Mouse (Mus musculus) midbrain, embryonic 15.5 days (tissue): ENCODE results near the gene Slc25a4. TPM values are rescaled to one million over a fixed set of nuclear protein-coding genes. Genes with fewer than 3 reads are reported as not detected.
A peak's percentile ranks its signal among the peaks of the same experiment; 100 is the strongest.

Experiments
- ATAC-seq: fragments of 200-750 bp; cut with Nextera tagmentation; replicated peaks from 2 replicates; pipeline ENCODE4 v1.8.0; 2017; ENCODE audit warnings: moderate TSS enrichment
- H3K27ac ChIP-seq: fragments of 300-500 bp; sonication (generic); 2 replicates; pipeline ENCODE4 v1.5.1; 2015; ENCODE audit warnings: mild to moderate bottlenecking, inconsistent platforms
- H3K27me3 ChIP-seq: fragments of 300-500 bp; sonication (generic); replicated peaks from 2 replicates; pipeline ENCODE4 v1.6.1; 2015; ENCODE audit warnings: inconsistent platforms
- H3K36me3 ChIP-seq: fragments of 300-500 bp; sonication (generic); replicated peaks from 2 replicates; pipeline ENCODE4 v1.6.1; 2015; ENCODE audit warnings: inconsistent platforms
- H3K4me1 ChIP-seq: fragments of 300-500 bp; sonication (generic); 2 replicates; pipeline ENCODE4 v1.6.1; 2015; ENCODE audit warnings: inconsistent platforms
- H3K4me2 ChIP-seq: fragments of 300-500 bp; sonication (generic); 2 replicates; pipeline ENCODE4 v1.6.1; 2015; ENCODE audit warnings: inconsistent platforms, mild to moderate bottlenecking, moderate library complexity
- H3K4me3 ChIP-seq: fragments of 300-500 bp; sonication (generic); 2 replicates; pipeline ENCODE4 v1.5.1; 2015; ENCODE audit warnings: mild to moderate bottlenecking, inconsistent platforms
- H3K9ac ChIP-seq: fragments of 300-500 bp; sonication (generic); 2 replicates; pipeline ENCODE4 v1.6.1; 2015; ENCODE audit warnings: mild to moderate bottlenecking, inconsistent platforms
- H3K9me3 ChIP-seq: fragments of 300-500 bp; sonication (generic); 2 replicates; pipeline ENCODE4 v1.6.1; 2016; ENCODE audit warnings: inconsistent platforms
- WGBS: fragments of 180-500 bp; shearing (Covaris S2); methylation state at CpG from one replicate; pipeline ENCODE4 v1.1.7; 2015; ENCODE audit warnings: mixed read lengths; 5-methylcytosine and 5-hydroxymethylcytosine counted together
- polyA plus RNA-seq: library from polyadenylated mRNA; unstranded; fragments of >200 nt; fragmentation: Nextera tagmentation; extraction: Ambion mirVana; gene quantifications from 2 replicates; pipeline ENCODE4 v1.2.1, GENCODE M21; 2015

Slc25a4 gene
- polyA plus RNA-seq, 1 experiment from 2014 or later: 847 TPM

- H3K36me3 ChIP-seq: no peaks in the 10 kb centered on the region
Measured at GRCm38 (mm10) chr8:46226622-46227021, 15.5 kb upstream of the Slc25a4 start.

GRCm38 (mm10) chr8:46225501-46225900, 14.4 kb upstream of the Slc25a4 start:
- Histone ChIP-seq H3K4me2 (no peak overlapping the region), H3K27ac (no peak overlapping the region), H3K4me3 (no peak overlapping the region), H3K36me3 (no peaks in the 10 kb centered on the region), H3K9ac (no peak overlapping the region), H3K9me3 (no peaks in the 10 kb centered on the region), H3K27me3 (no peaks in the 10 kb centered on the region), H3K4me1 (no peaks in the 10 kb centered on the region)
- ATAC-seq: no peak
- WGBS: 75% methylated on average over 3 of the region's 3 CpGs

More at GRCm38 (mm10) chr8:46226622-46227021, 15.5 kb upstream of the Slc25a4 start:
- no peak overlapping the region for H3K4me2 ChIP-seq
- H3K9ac ChIP-seq: no peak overlapping the region
- no peaks in the 10 kb centered on the region for H3K4me1 ChIP-seq
- H3K27me3 ChIP-seq: no peaks in the 10 kb centered on the region
- H3K27ac ChIP-seq: no peak overlapping the region
- WGBS: 85% methylated on average over 5 of the region's 5 CpGs
- H3K9me3 ChIP-seq: no peaks in the 10 kb centered on the region
- no peak overlapping the region for H3K4me3 ChIP-seq
- no peak for ATAC-seq

- Histone ChIP-seq H3K9ac (no peak overlapping the region), H3K4me3 (no peak overlapping the region), H3K9me3 (no peaks in the 10 kb centered on the region), H3K27ac (no peak overlapping the region), H3K4me1 (peaks cover 3% of the 10 kb centered on the region; the same call in 1 of the 2 replicates), H3K4me2 (no peak overlapping the region), H3K27me3 (no peaks in the 10 kb centered on the region), H3K36me3 (no peaks in the 10 kb centered on the region)
- no peak for ATAC-seq
- 77% methylated on average over 3 of the region's 3 CpGs for WGBS
Measured at GRCm38 (mm10) chr8:46220566-46220965, 9.5 kb upstream of the Slc25a4 start.

- no peaks in the 10 kb centered on the region for H3K36me3 ChIP-seq
- H3K4me3 ChIP-seq: peak overlapping the region; percentile 39
- peak overlapping the region; percentile 84 for H3K27ac ChIP-seq
- peak; percentile 94 for ATAC-seq
- H3K9me3 ChIP-seq: no peaks in the 10 kb centered on the region
- H3K4me1 ChIP-seq: peaks cover 8% of the 10 kb centered on the region
- H3K9ac ChIP-seq: peak overlapping the region; percentile 38
- peak overlapping the region; percentile 64 for H3K4me2 ChIP-seq
- WGBS: 0% methylated on average over 14 of the region's 14 CpGs
- no peaks in the 10 kb centered on the region for H3K27me3 ChIP-seq
Measured at GRCm38 (mm10) chr8:46216838-46217237, 5.8 kb upstream of the Slc25a4 start.

- H3K27me3 ChIP-seq: no peaks in the 10 kb centered on the region
- H3K9me3 ChIP-seq: no peaks in the 10 kb centered on the region
- WGBS: 20% methylated on average over 2 of the region's 2 CpGs
- H3K4me2 ChIP-seq: no peak overlapping the region
- H3K27ac ChIP-seq: no peak overlapping the region
- no peaks in the 10 kb centered on the region for H3K36me3 ChIP-seq
- H3K4me1 ChIP-seq: peaks cover 25% of the 10 kb centered on the region
- ATAC-seq: no peak
- no peak overlapping the region for H3K4me3 ChIP-seq
- no peak overlapping the region for H3K9ac ChIP-seq
Measured at GRCm38 (mm10) chr8:46213971-46214480, 2.9 kb upstream of the Slc25a4 start.

GRCm38 (mm10) chr8:46212194-46212593, 1.1 kb upstream of the Slc25a4 start:
- no peaks in the 10 kb centered on the region for H3K27me3 ChIP-seq
- no peak overlapping the region for H3K4me3 ChIP-seq
- WGBS: 43% methylated on average over 7 of the region's 7 CpGs
- 0 out of 2 replicates have a peak overlapping the region, but pooled peaks have one; percentile 84 for H3K4me2 ChIP-seq
- H3K27ac ChIP-seq: peak overlapping the region; percentile 99; the same call in 1 of the 2 replicates
- ATAC-seq: no peak
- no peaks in the 10 kb centered on the region for H3K9me3 ChIP-seq
- peaks cover 7% of the 10 kb centered on the region; the same call in 1 of the 2 replicates for H3K36me3 ChIP-seq
- peaks cover 38% of the 10 kb centered on the region for H3K4me1 ChIP-seq
- H3K9ac ChIP-seq: no peak overlapping the region

- Histone ChIP-seq H3K9ac (peak overlapping the region; percentile 99), H3K36me3 (peaks cover 12% of the 10 kb centered on the region), H3K4me1 (peaks cover 40% of the 10 kb centered on the region), H3K27me3 (no peaks in the 10 kb centered on the region), H3K4me3 (peak overlapping the region; percentile 94), H3K4me2 (peak overlapping the region; percentile 84), H3K9me3 (no peaks in the 10 kb centered on the region), H3K27ac (peak overlapping the region; percentile 99)
- 2% methylated on average over 13 of the region's 13 CpGs for WGBS
- ATAC-seq: peak; percentile 10
Measured at GRCm38 (mm10) chr8:46211611-46212071, 557 bp upstream of the Slc25a4 start.

- Histone ChIP-seq H3K4me2 (peak overlapping the region; percentile 84), H3K4me3 (peak overlapping the region; percentile 94), H3K4me1 (peaks cover 38% of the 10 kb centered on the region), H3K36me3 (peaks cover 32% of the 10 kb centered on the region), H3K27ac (no peak overlapping the region), H3K9me3 (no peaks in the 10 kb centered on the region), H3K9ac (no peak overlapping the region), H3K27me3 (no peaks in the 10 kb centered on the region)
- 73% methylated on average over 15 of the region's 15 CpGs for WGBS
- no peak for ATAC-seq
Measured at GRCm38 (mm10) chr8:46209057-46209456, 2.0 kb downstream of the Slc25a4 start.

- no peak for ATAC-seq
- Histone ChIP-seq H3K36me3 (peaks cover 32% of the 10 kb centered on the region), H3K9me3 (no peaks in the 10 kb centered on the region), H3K27me3 (no peaks in the 10 kb centered on the region), H3K4me2 (peak overlapping the region; percentile 84), H3K4me3 (peak overlapping the region; percentile 94), H3K9ac (no peak overlapping the region), H3K4me1 (peaks cover 38% of the 10 kb centered on the region), H3K27ac (no peak overlapping the region)
- 81% methylated on average over 12 of the region's 12 CpGs for WGBS
Measured at GRCm38 (mm10) chr8:46208354-46208753, 2.7 kb downstream of the Slc25a4 start.

- H3K27me3 ChIP-seq: no peaks in the 10 kb centered on the region
- ATAC-seq: no peak
- H3K4me3 ChIP-seq: no peak overlapping the region
- peaks cover 32% of the 10 kb centered on the region for H3K36me3 ChIP-seq
- H3K4me1 ChIP-seq: peaks cover 26% of the 10 kb centered on the region
- no peak overlapping the region for H3K9ac ChIP-seq
- no peaks in the 10 kb centered on the region for H3K9me3 ChIP-seq
- no peak overlapping the region for H3K4me2 ChIP-seq
- WGBS: 89% methylated on average over 6 of the region's 6 CpGs
- H3K27ac ChIP-seq: no peak overlapping the region
Measured at GRCm38 (mm10) chr8:46206107-46206506, 5.0 kb downstream of the Slc25a4 start.

GRCm38 (mm10) chr8:46204974-46205640, 6.0 kb downstream of the Slc25a4 start:
- Histone ChIP-seq H3K27me3 (no peaks in the 10 kb centered on the region), H3K4me2 (no peak overlapping the region), H3K36me3 (peaks cover 32% of the 10 kb centered on the region), H3K9ac (no peak overlapping the region), H3K4me1 (peaks cover 26% of the 10 kb centered on the region), H3K27ac (no peak overlapping the region), H3K9me3 (no peaks in the 10 kb centered on the region), H3K4me3 (no peak overlapping the region)
- no peak for ATAC-seq
- WGBS: 88% methylated on average over 9 of the region's 9 CpGs

GRCm38 (mm10) chr8:46204301-46204700, 6.8 kb downstream of the Slc25a4 start:
- no peak for ATAC-seq
- no peak overlapping the region for H3K4me3 ChIP-seq
- WGBS: 94% methylated on average over 3 of the region's 3 CpGs
- H3K4me1 ChIP-seq: peaks cover 18% of the 10 kb centered on the region
- peaks cover 32% of the 10 kb centered on the region for H3K36me3 ChIP-seq
- no peaks in the 10 kb centered on the region for H3K27me3 ChIP-seq
- no peak overlapping the region for H3K27ac ChIP-seq
- H3K4me2 ChIP-seq: no peak overlapping the region
- no peaks in the 10 kb centered on the region for H3K9me3 ChIP-seq
- no peak overlapping the region for H3K9ac ChIP-seq

- Histone ChIP-seq H3K9me3 (no peaks in the 10 kb centered on the region), H3K27ac (no peak overlapping the region), H3K4me1 (0 out of 2 replicates have a peak, but pooled peaks cover 3% of the 10 kb centered on the region), H3K4me3 (no peak overlapping the region), H3K9ac (no peak overlapping the region), H3K27me3 (no peaks in the 10 kb centered on the region), H3K36me3 (peaks cover 25% of the 10 kb centered on the region), H3K4me2 (no peak overlapping the region)
- no peak for ATAC-seq
- WGBS: 90% methylated on average over 6 of the region's 6 CpGs
Measured at GRCm38 (mm10) chr8:46202350-46202749, 8.7 kb downstream of the Slc25a4 start.
